Mouse (Mus musculus) midbrain, embryonic 12.5 days (tissue): Measurements from ENCODE around the gene Fbf1. TPM values are rescaled to one million over a fixed set of nuclear protein-coding genes. Genes with fewer than 3 reads are reported as not detected.
A peak's percentile ranks its signal among the peaks of the same experiment; 100 is the strongest.

Experiments used
- ATAC-seq: fragments of 200-750 bp; cut with Nextera tagmentation; 2 replicates; pipeline ENCODE4 v1.8.0; 2017; ENCODE audit warnings: low read depth, moderate TSS enrichment, moderate library complexity; ENCODE audit not compliant: low FRiP score
- H3K27ac ChIP-seq: fragments of 300-500 bp; sonication (generic); replicated peaks from 2 replicates; pipeline ENCODE4 v1.5.1; 2016; ENCODE audit warnings: mild to moderate bottlenecking
- H3K27me3 ChIP-seq: fragments of 300-500 bp; sonication (generic); 2 replicates; pipeline ENCODE4 v1.6.1; 2016; ENCODE audit warnings: mild to moderate bottlenecking
- H3K36me3 ChIP-seq: fragments of 300-500 bp; sonication (generic); 2 replicates; pipeline ENCODE4 v1.6.1; 2016
- H3K4me1 ChIP-seq: fragments of 300-500 bp; sonication (generic); 2 replicates; pipeline ENCODE4 v1.6.1; 2016
- H3K4me2 ChIP-seq: fragments of 300-500 bp; sonication (generic); replicated peaks from 2 replicates; pipeline ENCODE4 v1.6.1; 2016; ENCODE audit warnings: mild to moderate bottlenecking, moderate library complexity
- H3K4me3 ChIP-seq: fragments of 300-500 bp; sonication (generic); 2 replicates; pipeline ENCODE4 v1.5.1; 2016; ENCODE audit warnings: mild to moderate bottlenecking
- H3K9ac ChIP-seq: fragments of 300-500 bp; sonication (generic); replicated peaks from 2 replicates; pipeline ENCODE4 v1.6.1; 2016; ENCODE audit warnings: mild to moderate bottlenecking, moderate library complexity
- H3K9me3 ChIP-seq: fragments of 300-500 bp; sonication (generic); 2 replicates; pipeline ENCODE4 v1.6.1; 2016; ENCODE audit warnings: mild to moderate bottlenecking
- WGBS: fragments of 180-500 bp; shearing (Covaris S2); methylation state at CpG from one replicate; pipeline ENCODE4 v1.1.7; 2016; 5-methylcytosine and 5-hydroxymethylcytosine counted together
- polyA plus RNA-seq: library from polyadenylated mRNA; unstranded; fragments of >200 nt; fragmentation: Nextera tagmentation; extraction: Ambion mirVana; gene quantifications from 2 replicates; pipeline ENCODE4 v1.2.1, GENCODE M21; 2016

Gene Fbf1
- 80.2 and 85.9 TPM in 2 replicates for polyA plus RNA-seq

DNA sequence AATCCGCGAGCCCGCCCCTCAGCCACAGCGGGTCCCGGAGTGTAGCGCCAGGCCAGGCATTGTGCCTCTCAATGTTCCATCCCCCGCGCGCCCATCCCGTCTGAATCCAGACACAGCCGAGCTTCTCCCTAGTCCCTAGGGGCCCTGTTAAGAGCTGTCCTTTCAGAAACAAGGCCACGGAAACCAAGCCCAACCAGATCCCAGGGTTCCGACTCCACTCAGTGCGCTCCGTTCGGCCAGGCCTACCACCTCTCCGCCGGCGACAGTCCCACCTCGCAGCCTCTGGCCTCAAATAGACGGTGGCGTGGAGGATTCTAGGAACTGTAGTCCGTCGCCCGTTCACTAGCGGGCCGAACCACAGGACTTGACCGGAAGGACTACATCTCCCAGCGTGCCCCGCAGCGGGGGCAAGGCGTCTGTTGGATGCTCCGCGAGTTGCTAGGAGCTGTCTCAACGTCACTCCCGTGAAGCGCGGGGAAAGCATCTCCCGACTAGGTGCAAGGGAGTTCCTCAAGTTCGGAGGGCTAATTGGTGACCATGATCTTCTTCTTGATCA lies at the start of gene Fbf1:
TSS of gene Fbf1 (minus strand) at position 283 of the 556 bp plus-strand sequence.
- no peaks in the 10 kb centered on the region for H3K27me3 ChIP-seq

GRCm38 (mm10) chr11:116216549-116216948 lies 48.6 kb upstream of the Fbf1 start:
- 83% methylated on average over 11 of the region's 11 CpGs for WGBS
- Histone ChIP-seq H3K4me2 (no peak overlapping the region), H3K9me3 (peaks cover 2% of the 10 kb centered on the region; the same call in 1 of the 2 replicates), H3K9ac (no peak overlapping the region), H3K27me3 (peaks cover 15% of the 10 kb centered on the region), H3K36me3 (no peaks in the 10 kb centered on the region), H3K4me1 (peaks cover 16% of the 10 kb centered on the region), H3K27ac (no peak overlapping the region), H3K4me3 (no peak overlapping the region)
- ATAC-seq = no peak

More for the DNA sequence above, at the start of gene Fbf1:
- peaks cover 22% of the 10 kb centered on the region for H3K4me1 ChIP-seq
- H3K4me2 ChIP-seq = peak within 1 kb of the TSS; percentile 82
- under 1% methylated on average over 40 of the region's 40 CpGs for WGBS
- H3K27ac ChIP-seq = peak within 1 kb of the TSS; percentile 93
- peak within 1 kb of the TSS; percentile 78 for H3K4me3 ChIP-seq
- peaks cover 46% of the 10 kb centered on the region for H3K36me3 ChIP-seq
- no peaks in the 10 kb centered on the region for H3K9me3 ChIP-seq
- H3K9ac ChIP-seq = peak within 1 kb of the TSS; percentile 89
- ATAC-seq = peak; percentile 98

- 95% methylated on average over 6 of the region's 6 CpGs for WGBS
Observed at GRCm38 (mm10) chr11:116215991-116216390, 48.0 kb upstream of the Fbf1 start.

GRCm38 (mm10) chr11:116215181-116215580 lies 47.2 kb upstream of the Fbf1 start:
- no peak for ATAC-seq
- WGBS = 81% methylated on average over 7 of the region's 7 CpGs

More at GRCm38 (mm10) chr11:116215991-116216390, 48.0 kb upstream of the Fbf1 start:
- H3K4me3 ChIP-seq = no peak overlapping the region
- no peak overlapping the region for H3K27ac ChIP-seq
- no peaks in the 10 kb centered on the region for H3K9me3 ChIP-seq
- H3K4me2 ChIP-seq = no peak overlapping the region
- H3K4me1 ChIP-seq = peaks cover 16% of the 10 kb centered on the region
- H3K27me3 ChIP-seq = peaks cover 10% of the 10 kb centered on the region
- ATAC-seq = no peak
- no peaks in the 10 kb centered on the region for H3K36me3 ChIP-seq
- H3K9ac ChIP-seq = no peak overlapping the region

GRCm38 (mm10) chr11:116213877-116214510 lies 46.0 kb upstream of the Fbf1 start:
- no peaks in the 10 kb centered on the region for H3K36me3 ChIP-seq
- no peak for ATAC-seq
- no peak overlapping the region for H3K4me3 ChIP-seq
- WGBS = 93% methylated on average over 13 of the region's 13 CpGs
- H3K9ac ChIP-seq = no peak overlapping the region
- no peak overlapping the region for H3K27ac ChIP-seq
- H3K4me2 ChIP-seq = no peak overlapping the region
- no peaks in the 10 kb centered on the region for H3K27me3 ChIP-seq
- H3K4me1 ChIP-seq = 0 out of 2 replicates have a peak, but pooled peaks cover 7% of the 10 kb centered on the region
- no peaks in the 10 kb centered on the region for H3K9me3 ChIP-seq

More at GRCm38 (mm10) chr11:116215181-116215580, 47.2 kb upstream of the Fbf1 start:
- no peak overlapping the region for H3K4me3 ChIP-seq
- H3K36me3 ChIP-seq = no peaks in the 10 kb centered on the region
- H3K9ac ChIP-seq = no peak overlapping the region
- H3K4me1 ChIP-seq = peaks cover 16% of the 10 kb centered on the region; the same call in 1 of the 2 replicates
- H3K27ac ChIP-seq = no peak overlapping the region
- H3K4me2 ChIP-seq = no peak overlapping the region
- peaks cover 2% of the 10 kb centered on the region for H3K27me3 ChIP-seq
- no peaks in the 10 kb centered on the region for H3K9me3 ChIP-seq

- Histone ChIP-seq H3K4me2 (no peak overlapping the region), H3K36me3 (no peaks in the 10 kb centered on the region), H3K27ac (no peak overlapping the region), H3K4me1 (no peaks in the 10 kb centered on the region), H3K27me3 (no peaks in the 10 kb centered on the region), H3K4me3 (no peak overlapping the region), H3K9me3 (no peaks in the 10 kb centered on the region), H3K9ac (no peak overlapping the region)
- ATAC-seq = no peak
- WGBS = 90% methylated on average over 6 of the region's 6 CpGs
Observed at GRCm38 (mm10) chr11:116212847-116213246, 44.9 kb upstream of the Fbf1 start.

- 76% methylated on average over 5 of the region's 5 CpGs for WGBS
- H3K27me3 ChIP-seq = no peaks in the 10 kb centered on the region
- H3K9ac ChIP-seq = no peak overlapping the region
Observed at GRCm38 (mm10) chr11:116210696-116211095, 42.7 kb upstream of the Fbf1 start.

DNA sequence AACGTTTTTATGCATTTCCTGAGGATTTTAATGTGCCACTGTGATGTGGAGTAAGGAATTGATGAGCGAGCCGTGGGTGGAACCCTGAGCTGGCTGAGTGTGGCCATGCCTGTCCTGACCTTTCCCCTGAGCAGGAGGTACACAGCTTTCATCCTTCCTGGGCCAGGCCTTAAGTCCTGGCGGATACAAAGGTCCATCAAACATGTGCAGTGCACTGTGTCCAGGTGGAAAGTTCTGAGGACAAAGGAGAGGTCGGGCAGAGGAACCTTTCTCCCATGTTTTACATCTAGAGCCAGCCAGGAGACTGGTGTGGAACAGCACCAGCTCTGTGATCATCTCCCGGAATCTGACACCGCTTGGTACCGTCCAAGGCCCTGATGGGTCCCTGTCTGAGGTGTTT lies 41.3 kb upstream of the Fbf1 start:
- H3K4me1 ChIP-seq = no peaks in the 10 kb centered on the region
- no peak for ATAC-seq
- H3K4me2 ChIP-seq = no peak overlapping the region
- 78% methylated on average over 8 of the region's 8 CpGs for WGBS
- H3K27me3 ChIP-seq = no peaks in the 10 kb centered on the region
- no peaks in the 10 kb centered on the region for H3K9me3 ChIP-seq
- H3K9ac ChIP-seq = no peak overlapping the region
- H3K27ac ChIP-seq = no peak overlapping the region
- no peak overlapping the region for H3K4me3 ChIP-seq
- peaks cover 20% of the 10 kb centered on the region for H3K36me3 ChIP-seq

More at GRCm38 (mm10) chr11:116210696-116211095, 42.7 kb upstream of the Fbf1 start:
- no peaks in the 10 kb centered on the region for H3K9me3 ChIP-seq
- ATAC-seq = no peak
- H3K4me2 ChIP-seq = no peak overlapping the region
- H3K4me3 ChIP-seq = no peak overlapping the region
- no peaks in the 10 kb centered on the region for H3K4me1 ChIP-seq
- no peak overlapping the region for H3K27ac ChIP-seq
- H3K36me3 ChIP-seq = peaks cover 15% of the 10 kb centered on the region

GRCm38 (mm10) chr11:116208660-116209059 lies 40.7 kb upstream of the Fbf1 start:
- no peak for ATAC-seq
- peaks cover 20% of the 10 kb centered on the region for H3K36me3 ChIP-seq
- 78% methylated on average over 3 of the region's 3 CpGs for WGBS
- H3K4me3 ChIP-seq = no peak overlapping the region
- no peak overlapping the region for H3K4me2 ChIP-seq
- H3K27me3 ChIP-seq = no peaks in the 10 kb centered on the region
- H3K9me3 ChIP-seq = no peaks in the 10 kb centered on the region
- no peak overlapping the region for H3K27ac ChIP-seq
- H3K4me1 ChIP-seq = no peaks in the 10 kb centered on the region
- no peak overlapping the region for H3K9ac ChIP-seq

GRCm38 (mm10) chr11:116206678-116207077 lies 38.7 kb upstream of the Fbf1 start:
- 83% methylated on average over 4 of the region's 4 CpGs for WGBS
- no peaks in the 10 kb centered on the region for H3K9me3 ChIP-seq
- peaks cover 23% of the 10 kb centered on the region for H3K36me3 ChIP-seq
- no peak overlapping the region for H3K4me2 ChIP-seq
- no peak for ATAC-seq
- no peak overlapping the region for H3K27ac ChIP-seq
- H3K4me1 ChIP-seq = no peaks in the 10 kb centered on the region
- H3K4me3 ChIP-seq = no peak overlapping the region
- no peak overlapping the region for H3K9ac ChIP-seq
- H3K27me3 ChIP-seq = no peaks in the 10 kb centered on the region

DNA sequence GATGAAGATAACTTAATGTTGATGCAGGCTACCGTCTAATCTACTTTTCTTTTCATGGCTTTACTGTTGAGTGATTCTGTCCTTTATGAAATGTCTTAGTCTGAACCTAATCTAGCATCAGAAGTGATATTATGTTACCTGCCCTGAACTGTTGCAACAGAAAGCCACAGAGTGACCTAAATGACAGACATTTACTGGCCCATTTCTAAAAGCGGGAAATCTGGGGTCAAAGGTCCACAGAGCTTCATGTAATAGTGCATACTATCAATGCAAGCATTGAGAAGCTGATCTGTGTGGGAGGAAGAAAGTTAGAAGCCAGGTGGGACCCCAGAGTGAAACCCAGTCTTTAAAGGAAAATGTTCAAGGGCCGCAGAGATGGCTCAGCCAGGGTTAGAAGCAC lies 35.2 kb upstream of the Fbf1 start:
- no peak for ATAC-seq
- H3K4me3 ChIP-seq = no peak overlapping the region
- H3K4me2 ChIP-seq = no peak overlapping the region
- peaks cover 5% of the 10 kb centered on the region for H3K4me1 ChIP-seq
- H3K27ac ChIP-seq = no peak overlapping the region
- H3K9me3 ChIP-seq = no peaks in the 10 kb centered on the region
- 93% methylated on average over 3 of the region's 3 CpGs for WGBS
- no peaks in the 10 kb centered on the region for H3K27me3 ChIP-seq
- H3K9ac ChIP-seq = no peak overlapping the region
- H3K36me3 ChIP-seq = peaks cover 23% of the 10 kb centered on the region

- H3K4me2 ChIP-seq = no peak overlapping the region
- no peak overlapping the region for H3K9ac ChIP-seq
- ATAC-seq = no peak
- no peaks in the 10 kb centered on the region for H3K27me3 ChIP-seq
- WGBS = 86% methylated on average over 2 of the region's 2 CpGs
- H3K9me3 ChIP-seq = no peaks in the 10 kb centered on the region
- peaks cover 19% of the 10 kb centered on the region for H3K36me3 ChIP-seq
- H3K4me1 ChIP-seq = peaks cover 13% of the 10 kb centered on the region
- H3K4me3 ChIP-seq = no peak overlapping the region
- H3K27ac ChIP-seq = no peak overlapping the region
Observed at GRCm38 (mm10) chr11:116201151-116201550, 33.2 kb upstream of the Fbf1 start.
